Mouse (Mus musculus): ENCODE measurements around the gene Rps15a.

DNA sequence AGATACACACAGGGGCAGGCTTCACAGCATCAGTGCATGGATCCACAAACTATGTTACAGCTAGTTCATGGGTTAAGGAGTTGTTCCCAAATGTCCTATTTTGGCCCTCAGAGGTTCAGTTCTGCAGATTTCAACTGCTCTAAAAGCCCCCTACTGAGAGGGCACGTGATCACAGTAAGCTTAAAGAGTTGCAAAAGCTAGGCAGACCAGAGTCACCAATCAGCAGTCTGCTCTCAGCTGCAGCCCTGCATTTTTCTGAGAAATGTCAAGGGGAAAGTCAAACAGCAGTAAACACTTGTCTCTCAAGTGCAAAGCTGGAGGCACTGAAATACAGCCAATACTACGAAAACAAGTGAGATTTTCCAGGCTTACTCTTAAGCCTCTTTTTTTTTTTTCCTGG is 3.2 kb upstream of the Rps15a start:
- no peak for TF ChIP-seq POLR2A (IDR thresholded peaks at IDR 0.05; ENCODE audit: insufficient read depth, low read depth, low read length)
- no peak for TF ChIP-seq CTCF (IDR thresholded peaks at IDR 0.05)
